Mouse (Mus musculus) heart, embryonic 12.5 days (tissue): ENCODE data around the gene Nsrp1. TPM values are rescaled to one million over a fixed set of nuclear protein-coding genes. Genes with fewer than 3 reads are reported as not detected.

ENCODE experiments used
- ATAC-seq: fragments of 200-750 bp; cut with Nextera tagmentation; 2 replicates; pipeline ENCODE4 v1.8.0; 2017; ENCODE audit warnings: moderate TSS enrichment, moderate library complexity; ENCODE audit not compliant: insufficient number of reproducible peaks, low FRiP score
- H3K27ac ChIP-seq: fragments of 300-500 bp; sonication (generic); 2 replicates; pipeline ENCODE4 v1.5.1; 2016; ENCODE audit warnings: mild to moderate bottlenecking, moderate library complexity; ENCODE audit not compliant: poor library complexity, severe bottlenecking
- H3K27me3 ChIP-seq: fragments of 300-500 bp; sonication (generic); replicated peaks from 2 replicates; pipeline ENCODE4 v1.6.1; 2016; ENCODE audit warnings: mild to moderate bottlenecking, moderate library complexity
- H3K36me3 ChIP-seq: fragments of 300-500 bp; sonication (generic); 2 replicates; pipeline ENCODE4 v1.6.1; 2016; ENCODE audit warnings: mild to moderate bottlenecking, moderate library complexity
- H3K4me1 ChIP-seq: fragments of 300-500 bp; sonication (generic); replicated peaks from 2 replicates; pipeline ENCODE4 v1.6.1; 2016; ENCODE audit warnings: mild to moderate bottlenecking
- H3K4me2 ChIP-seq: fragments of 300-500 bp; sonication (generic); 2 replicates; pipeline ENCODE4 v1.6.1; 2016; ENCODE audit warnings: mild to moderate bottlenecking, moderate library complexity
- H3K4me3 ChIP-seq: fragments of 300-500 bp; sonication (generic); 2 replicates; pipeline ENCODE4 v1.5.1; 2016; ENCODE audit warnings: mild to moderate bottlenecking
- H3K9ac ChIP-seq: fragments of 300-500 bp; sonication (generic); 2 replicates; pipeline ENCODE4 v1.6.1; 2016; ENCODE audit warnings: mild to moderate bottlenecking, moderate library complexity
- H3K9me3 ChIP-seq: fragments of 300-500 bp; sonication (generic); replicated peaks from 2 replicates; pipeline ENCODE4 v1.6.1; 2016; ENCODE audit warnings: mild to moderate bottlenecking, moderate library complexity
- WGBS: fragments of 180-500 bp; shearing (Covaris S2); methylation state at CpG from one replicate; pipeline ENCODE4 v1.1.7; 2016; 5-methylcytosine and 5-hydroxymethylcytosine counted together
- polyA plus RNA-seq: library from polyadenylated mRNA; unstranded; fragments of >200 nt; fragmentation: Nextera tagmentation; extraction: Ambion mirVana; gene quantifications from 2 replicates; pipeline ENCODE4 v1.2.1, GENCODE M21; 2016

Gene Nsrp1
- polyA plus RNA-seq, 1 experiment from 2014 or later, result 42.9 TPM

GRCm38 (mm10) chr11:77041891-77042290 lies 36.3 kb downstream of the Nsrp1 start:
- Histone ChIP-seq H3K9ac (no peak overlapping the region), H3K4me3 (no peak overlapping the region), H3K4me1 (no peaks in the 10 kb centered on the region), H3K27me3 (no peaks in the 10 kb centered on the region), H3K36me3 (peaks cover 19% of the 10 kb centered on the region), H3K4me2 (no peak overlapping the region), H3K27ac (no peak overlapping the region), H3K9me3 (no peaks in the 10 kb centered on the region)
- no peak for ATAC-seq
- WGBS, result 86% methylated on average over 4 of the region's 4 CpGs

GRCm38 (mm10) chr11:77031151-77031934 lies 46.9 kb downstream of the Nsrp1 start:
- Histone ChIP-seq H3K36me3 (no peaks in the 10 kb centered on the region), H3K27ac (no peak overlapping the region), H3K9me3 (no peaks in the 10 kb centered on the region), H3K27me3 (no peaks in the 10 kb centered on the region), H3K4me3 (no peak overlapping the region), H3K4me2 (no peak overlapping the region), H3K9ac (no peak overlapping the region), H3K4me1 (no peaks in the 10 kb centered on the region)
- 66% methylated on average over 14 of the region's 14 CpGs for WGBS
- no peak for ATAC-seq

GRCm38 (mm10) chr11:77028157-77028556 lies 50.1 kb downstream of the Nsrp1 start:
- WGBS, result 85% methylated on average over 3 of the region's 3 CpGs
- ATAC-seq, result no peak
- no peak overlapping the region for H3K4me3 ChIP-seq
- H3K9ac ChIP-seq, result no peak overlapping the region
- H3K4me1 ChIP-seq, result no peaks in the 10 kb centered on the region
- H3K27ac ChIP-seq, result no peak overlapping the region
- H3K9me3 ChIP-seq, result no peaks in the 10 kb centered on the region
- no peaks in the 10 kb centered on the region for H3K36me3 ChIP-seq
- H3K4me2 ChIP-seq, result no peak overlapping the region
- no peaks in the 10 kb centered on the region for H3K27me3 ChIP-seq

- Histone ChIP-seq H3K4me2 (no peak overlapping the region), H3K27me3 (no peaks in the 10 kb centered on the region), H3K9ac (no peak overlapping the region), H3K9me3 (no peaks in the 10 kb centered on the region), H3K4me3 (no peak overlapping the region), H3K27ac (no peak overlapping the region), H3K36me3 (no peaks in the 10 kb centered on the region), H3K4me1 (no peaks in the 10 kb centered on the region)
- no peak for ATAC-seq
- WGBS, result 58% methylated on average over 3 of the region's 3 CpGs
Measured at GRCm38 (mm10) chr11:77026559-77026958, 51.7 kb downstream of the Nsrp1 start.

GRCm38 (mm10) chr11:77021749-77022396 lies 56.4 kb downstream of the Nsrp1 start:
- Histone ChIP-seq H3K9ac (no peak overlapping the region), H3K4me2 (no peak overlapping the region), H3K4me3 (no peak overlapping the region), H3K27ac (no peak overlapping the region), H3K9me3 (no peaks in the 10 kb centered on the region), H3K36me3 (no peaks in the 10 kb centered on the region), H3K4me1 (peaks cover 7% of the 10 kb centered on the region; the same call in 1 of the 2 replicates), H3K27me3 (peaks cover 7% of the 10 kb centered on the region; the same call in 1 of the 2 replicates)
- WGBS, result 71% methylated on average over 9 of the region's 9 CpGs
- no peak for ATAC-seq

GRCm38 (mm10) chr11:77019539-77019938 lies 58.7 kb downstream of the Nsrp1 start:
- ATAC-seq, result no peak
- Histone ChIP-seq H3K27ac (no peak overlapping the region), H3K4me2 (no peak overlapping the region), H3K9ac (no peak overlapping the region), H3K36me3 (no peaks in the 10 kb centered on the region), H3K4me3 (no peak overlapping the region), H3K9me3 (no peaks in the 10 kb centered on the region), H3K4me1 (peaks cover 7% of the 10 kb centered on the region; the same call in 1 of the 2 replicates), H3K27me3 (peaks cover 7% of the 10 kb centered on the region; the same call in 1 of the 2 replicates)
- 18% methylated on average over 8 of the region's 8 CpGs for WGBS

- H3K4me2 ChIP-seq, result no peak overlapping the region
- no peaks in the 10 kb centered on the region for H3K9me3 ChIP-seq
- ATAC-seq, result no peak
- peaks cover 7% of the 10 kb centered on the region; the same call in 1 of the 2 replicates for H3K4me1 ChIP-seq
- WGBS, result 81% methylated on average over 11 of the region's 11 CpGs
- H3K9ac ChIP-seq, result no peak overlapping the region
- H3K27ac ChIP-seq, result no peak overlapping the region
- H3K4me3 ChIP-seq, result no peak overlapping the region
- H3K27me3 ChIP-seq, result peaks cover 12% of the 10 kb centered on the region; the same call in 1 of the 2 replicates
- no peaks in the 10 kb centered on the region for H3K36me3 ChIP-seq
Measured at GRCm38 (mm10) chr11:77018046-77018445, 60.2 kb downstream of the Nsrp1 start.

- H3K27ac ChIP-seq, result no peak overlapping the region
- peaks cover 14% of the 10 kb centered on the region for H3K4me1 ChIP-seq
- no peak overlapping the region for H3K9ac ChIP-seq
- peaks cover 10% of the 10 kb centered on the region; the same call in 1 of the 2 replicates for H3K27me3 ChIP-seq
- no peaks in the 10 kb centered on the region for H3K36me3 ChIP-seq
- no peak overlapping the region for H3K4me2 ChIP-seq
- no peaks in the 10 kb centered on the region for H3K9me3 ChIP-seq
- H3K4me3 ChIP-seq, result no peak overlapping the region
- ATAC-seq, result no peak
- WGBS, result 76% methylated on average over 10 of the region's 10 CpGs
Measured at GRCm38 (mm10) chr11:77010762-77011475, 67.3 kb downstream of the Nsrp1 start.

GRCm38 (mm10) chr11:77009069-77010025 lies 68.9 kb downstream of the Nsrp1 start:
- no peak overlapping the region for H3K9ac ChIP-seq
- WGBS, result 54% methylated on average over 16 of the region's 16 CpGs
- H3K27ac ChIP-seq, result no peak overlapping the region
- no peaks in the 10 kb centered on the region for H3K36me3 ChIP-seq
- H3K4me1 ChIP-seq, result peaks cover 14% of the 10 kb centered on the region
- no peak for ATAC-seq
- H3K27me3 ChIP-seq, result peaks cover 10% of the 10 kb centered on the region; the same call in 1 of the 2 replicates
- no peak overlapping the region for H3K4me3 ChIP-seq
- no peaks in the 10 kb centered on the region for H3K9me3 ChIP-seq
- H3K4me2 ChIP-seq, result no peak overlapping the region

GRCm38 (mm10) chr11:77006616-77007015 lies 71.6 kb downstream of the Nsrp1 start:
- no peaks in the 10 kb centered on the region for H3K36me3 ChIP-seq
- H3K27ac ChIP-seq, result no peak overlapping the region
- no peak overlapping the region for H3K4me2 ChIP-seq
- no peak overlapping the region for H3K4me3 ChIP-seq
- no peaks in the 10 kb centered on the region for H3K9me3 ChIP-seq
- H3K9ac ChIP-seq, result no peak overlapping the region
- WGBS, result 47% methylated on average over 6 of the region's 6 CpGs
- no peak for ATAC-seq
- H3K4me1 ChIP-seq, result peaks cover 14% of the 10 kb centered on the region
- H3K27me3 ChIP-seq, result peaks cover 17% of the 10 kb centered on the region
